Mouse (Mus musculus): ENCODE measurements around the gene Dctn1. TPM values are rescaled to one million over a fixed set of nuclear protein-coding genes. Genes with fewer than 3 reads are reported as not detected.

Gene Dctn1
- total RNA-seq (2014; fragmentation: Nextera tagmentation), result 83.0 and 86.3 TPM in 2 replicates
- 31.0 and 51.6 TPM in 2 replicates for total RNA-seq (2017)
- 243 and 444 TPM in 2 replicates for polyA plus RNA-seq (2012)

GRCm38 (mm10) chr6:83165607-83166242 is at the start of gene Dctn1:
Gene Dctn1, plus strand, starts transcription at chr6:83165920.
- ATAC-seq (ENCODE audit: extremely low read depth, insufficient number of reproducible peaks, low FRiP score, poor library complexity, severe bottlenecking) (peak; percentile 68), DNase-seq (ENCODE audit: low spot score) (peak; percentile 89)
- Histone ChIP-seq H3K9me3 (replicated peaks) (no peaks in the 10 kb centered on the region), H3K27me3 (ENCODE audit: insufficient read depth, low read length) (peaks cover 19% of the 10 kb centered on the region), H3K36me3 (replicated peaks) (peaks cover 25% of the 10 kb centered on the region), H3K4me3 (ENCODE audit: low read depth, low read length) (peak within 1 kb of the TSS; percentile 87), H3K4me1 (ENCODE audit: insufficient read depth, low read depth, low read length) (peaks cover 51% of the 10 kb centered on the region)
- TF ChIP-seq CTCF (IDR thresholded peaks at IDR 0.05; ENCODE audit: low read depth, low read length) (peak; percentile 62), TAL1 (conservative IDR thresholded peaks at IDR 0.05; ENCODE audit: low read depth, low read length) (no peak)

- DNase-seq (ENCODE audit: low spot score), result no peak
- peak overlapping the region; percentile 94 for H3K4me3 ChIP-seq (ENCODE audit: low read depth, low read length)
- ATAC-seq (ENCODE audit: extremely low read depth, insufficient number of reproducible peaks, low FRiP score, poor library complexity, severe bottlenecking), result no peak
- TF ChIP-seq TAL1 (conservative IDR thresholded peaks at IDR 0.05; ENCODE audit: low read depth, low read length), result no peak
- TF ChIP-seq CTCF (IDR thresholded peaks at IDR 0.05; ENCODE audit: low read depth, low read length), result no peak
- TF ChIP-seq GATA2 (IDR thresholded peaks at IDR 0.05; ENCODE audit: borderline replicate concordance, low read depth, low read length), result no peak
- no peak for TF ChIP-seq POLR2AphosphoS5 (IDR thresholded peaks at IDR 0.05; ENCODE audit: insufficient replicate concordance, low read depth, low read length)
- no peak for TF ChIP-seq GATA1 (IDR thresholded peaks at IDR 0.05; ENCODE audit: borderline replicate concordance, low read length)
- no peaks in the 10 kb centered on the region for H3K27me3 ChIP-seq (ENCODE audit: insufficient read depth, low read length)
- H3K4me1 ChIP-seq (ENCODE audit: insufficient read depth, low read depth, low read length), result peaks cover 76% of the 10 kb centered on the region
- no peaks in the 10 kb centered on the region for H3K9me3 ChIP-seq (replicated peaks)
- peaks cover 63% of the 10 kb centered on the region for H3K36me3 ChIP-seq (replicated peaks)
These were observed 49.2 kb upstream of the Dctn1 start for GRCm38 (mm10) chr6:83116373-83117164.

GRCm38 (mm10) chr6:83117165-83117438 is 48.6 kb upstream of the Dctn1 start:
- ATAC-seq (ENCODE audit: extremely low read depth, insufficient number of reproducible peaks, low FRiP score, poor library complexity, severe bottlenecking) (no peak), DNase-seq (ENCODE audit: low spot score) (no peak)
- peaks cover 77% of the 10 kb centered on the region for H3K4me1 ChIP-seq (ENCODE audit: insufficient read depth, low read depth, low read length)
- H3K9me3 ChIP-seq (replicated peaks), result no peaks in the 10 kb centered on the region
- no peaks in the 10 kb centered on the region for H3K27me3 ChIP-seq (ENCODE audit: insufficient read depth, low read length)
- peaks cover 62% of the 10 kb centered on the region for H3K36me3 ChIP-seq (replicated peaks)
- TF ChIP-seq GATA2 (IDR thresholded peaks at IDR 0.05; ENCODE audit: borderline replicate concordance, low read depth, low read length) (no peak), GATA1 (IDR thresholded peaks at IDR 0.05; ENCODE audit: borderline replicate concordance, low read length) (no peak), POLR2AphosphoS5 (IDR thresholded peaks at IDR 0.05; ENCODE audit: insufficient replicate concordance, low read depth, low read length) (no peak), TAL1 (conservative IDR thresholded peaks at IDR 0.05; ENCODE audit: low read depth, low read length) (no peak), CTCF (IDR thresholded peaks at IDR 0.05; ENCODE audit: low read depth, low read length) (no peak)
- peak overlapping the region; percentile 94; the same call in 1 of the 2 replicates for H3K4me3 ChIP-seq (ENCODE audit: low read depth, low read length)

- H3K27me3 ChIP-seq (ENCODE audit: insufficient read depth, low read length), result no peaks in the 10 kb centered on the region
- no peaks in the 10 kb centered on the region for H3K9me3 ChIP-seq (replicated peaks)
- peaks cover 61% of the 10 kb centered on the region for H3K36me3 ChIP-seq (replicated peaks)
- no peak for DNase-seq (ENCODE audit: low spot score)
- peaks cover 79% of the 10 kb centered on the region for H3K4me1 ChIP-seq (ENCODE audit: insufficient read depth, low read depth, low read length)
- H3K4me3 ChIP-seq (ENCODE audit: low read depth, low read length), result peak overlapping the region; percentile 46; the same call in 1 of the 2 replicates
- TF ChIP-seq TAL1 (conservative IDR thresholded peaks at IDR 0.05; ENCODE audit: low read depth, low read length) (no peak), GATA1 (IDR thresholded peaks at IDR 0.05; ENCODE audit: borderline replicate concordance, low read length) (no peak), POLR2AphosphoS5 (IDR thresholded peaks at IDR 0.05; ENCODE audit: insufficient replicate concordance, low read depth, low read length) (no peak), CTCF (IDR thresholded peaks at IDR 0.05; ENCODE audit: low read depth, low read length) (no peak), GATA2 (IDR thresholded peaks at IDR 0.05; ENCODE audit: borderline replicate concordance, low read depth, low read length) (no peak)
- ATAC-seq (ENCODE audit: extremely low read depth, insufficient number of reproducible peaks, low FRiP score, poor library complexity, severe bottlenecking), result no peak
These were observed 48.1 kb upstream of the Dctn1 start for GRCm38 (mm10) chr6:83117616-83118015.

GRCm38 (mm10) chr6:83118369-83118768 is 47.4 kb upstream of the Dctn1 start:
- TF ChIP-seq CTCF (IDR thresholded peaks at IDR 0.05; ENCODE audit: low read depth, low read length), result no peak
- no peak for TF ChIP-seq GATA2 (IDR thresholded peaks at IDR 0.05; ENCODE audit: borderline replicate concordance, low read depth, low read length)
- no peak for TF ChIP-seq POLR2AphosphoS5 (IDR thresholded peaks at IDR 0.05; ENCODE audit: insufficient replicate concordance, low read depth, low read length)
- TF ChIP-seq GATA1 (IDR thresholded peaks at IDR 0.05; ENCODE audit: borderline replicate concordance, low read length), result no peak
- no peak for TF ChIP-seq TAL1 (conservative IDR thresholded peaks at IDR 0.05; ENCODE audit: low read depth, low read length)
- peaks cover 62% of the 10 kb centered on the region for H3K36me3 ChIP-seq (replicated peaks)
- DNase-seq (ENCODE audit: low spot score) (no peak), ATAC-seq (ENCODE audit: extremely low read depth, insufficient number of reproducible peaks, low FRiP score, poor library complexity, severe bottlenecking) (no peak)
- H3K4me3 ChIP-seq (ENCODE audit: low read depth, low read length), result no peak overlapping the region; the same call in 1 of the 2 replicates
- no peaks in the 10 kb centered on the region for H3K9me3 ChIP-seq (replicated peaks)
- no peaks in the 10 kb centered on the region for H3K27me3 ChIP-seq (ENCODE audit: insufficient read depth, low read length)
- peaks cover 81% of the 10 kb centered on the region for H3K4me1 ChIP-seq (ENCODE audit: insufficient read depth, low read depth, low read length)

All from G1E (cell line).